18 mouse cellular contexts compared by ENCODE assay signal in genomic region chr4:69105188-69105587, GRCm38 (mm10).
A peak's percentile ranks its signal among the peaks of the same experiment; 100 is the strongest.
DNase-seq lines count a peak whose midpoint lies in the region; TF ChIP-seq lines count a peak whose summit lies in the region.
"Had no signal": no experiment of that assay in that cellular context is flagged by ENCODE, and none has a peak within 500 bp of the region (broad histone marks: within the 10 kb centered on the region; RNA-seq: fewer than 3 reads in every experiment).

No protein-coding gene starts in this region.

- no peak overlapping the region for H3K4me3 ChIP-seq in layer of hippocampus, adult 2 months
- H3K4me3 ChIP-seq: embryonic facial prominence, embryonic 10.5 days; embryonic facial prominence, embryonic 12.5 days; forebrain, embryonic 13.5 days; forebrain, embryonic 15.5 days had no signal

- peak in 1 of 2 experiments; percentile 19 for DNase-seq in layer of hippocampus, adult 2 months (ENCODE audit: low spot score in 2 of 2)
- no peak for DNase-seq in layer of hippocampus, postnatal 36 days
- peak; percentile 61 for DNase-seq in brain, adult 2 months (ENCODE audit: low read depth, low spot score)
- DNase-seq in telencephalon, adult 2 months (ENCODE audit: low read depth, low spot score) = peak; percentile 49
- no peak for DNase-seq in thymus, postnatal 25 days
- DNase-seq: adrenal gland, adult 2 months; adrenal gland, postnatal 10 days; adrenal gland, postnatal 25 days; cerebellum, adult 11-12 months; cerebellum, adult 2 months; cerebellum, adult 9-10 months; cerebellum, postnatal 10 days; cerebellum, postnatal 25 days; forebrain, postnatal 0 days had no signal

- peak overlapping the region; percentile 62 for H3K27ac ChIP-seq in layer of hippocampus, adult 2 months
- H3K27ac ChIP-seq: embryonic facial prominence, embryonic 10.5 days; embryonic facial prominence, embryonic 12.5 days; forebrain, embryonic 13.5 days; forebrain, embryonic 15.5 days had no signal

- no peak for TF ChIP-seq CTCF in layer of hippocampus, adult 2 months (conservative IDR thresholded peaks at IDR 0.05)

Comparison
In these comparisons a context has a peak if more than half of its experiments do, and no peak if none do; other contexts are left out.
1. DNase-seq: peak in brain, adult 2 months (single experiment) and telencephalon, adult 2 months (single experiment); none in layer of hippocampus, postnatal 36 days (0 of 2) and thymus, postnatal 25 days (single experiment).